Mouse (Mus musculus) layer of hippocampus, postnatal 25 days (tissue): Measurements from ENCODE around the gene Gtf2a1. TPM values are rescaled to one million over a fixed set of nuclear protein-coding genes. Genes with fewer than 3 reads are reported as not detected.
A peak's percentile ranks its signal among the peaks of the same experiment; 100 is the strongest.
"Not testable (repeated sequence)": the region's sequence is repeated elsewhere in the genome, so short reads cannot be mapped to it uniquely, and the experiment has no call there.

ENCODE experiments used
- DNase-seq, 2 experiments: peaks; one replicate each; pipeline ENCODE4 v3.0.0; 2022; ENCODE audit warnings: mixed read lengths in 2 of 2, low spot score in 1 of 2; ENCODE audit errors: extremely low spot score in 1 of 2
- total RNA-seq, 2 experiments: library from RNA; stranded (reverse); gene quantifications; 2 replicates each; pipeline ENCODE4 v1.2.3; 2021

Gtf2a1 gene
- total RNA-seq, 2 experiments from 2014 or later = 49.7 to 54.0 TPM

DNA sequence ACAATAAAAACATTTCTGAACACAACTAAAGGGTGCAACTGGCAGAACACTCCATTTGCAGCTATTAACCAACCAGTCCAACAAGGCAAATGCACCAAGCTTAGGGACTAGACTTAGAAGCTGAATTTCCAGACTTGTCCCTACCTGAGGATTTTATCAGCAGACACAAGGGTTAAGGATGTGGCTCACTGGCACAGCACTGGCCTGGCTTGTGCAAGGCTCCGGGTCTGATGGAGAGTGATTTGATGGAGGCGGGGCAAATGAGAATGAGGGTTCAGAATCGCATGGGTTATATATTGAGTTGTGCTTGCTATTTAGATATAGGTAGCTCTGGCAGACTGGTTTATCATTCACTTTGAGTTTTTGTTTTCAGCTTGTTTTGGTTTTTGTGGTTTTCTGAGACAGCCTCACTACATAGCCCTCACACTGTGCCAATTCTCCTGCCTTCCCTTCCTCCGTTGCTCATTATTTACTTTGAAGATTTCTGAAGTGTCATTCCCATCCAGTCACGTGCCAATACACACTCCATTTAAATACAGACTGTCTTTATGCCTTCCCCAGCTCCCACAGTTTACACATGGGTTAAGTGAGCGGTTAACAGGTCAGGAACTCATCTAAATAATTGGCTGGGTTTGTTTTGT lies 7.8 kb downstream of the Gtf2a1 start:
- no peak for DNase-seq

DNA sequence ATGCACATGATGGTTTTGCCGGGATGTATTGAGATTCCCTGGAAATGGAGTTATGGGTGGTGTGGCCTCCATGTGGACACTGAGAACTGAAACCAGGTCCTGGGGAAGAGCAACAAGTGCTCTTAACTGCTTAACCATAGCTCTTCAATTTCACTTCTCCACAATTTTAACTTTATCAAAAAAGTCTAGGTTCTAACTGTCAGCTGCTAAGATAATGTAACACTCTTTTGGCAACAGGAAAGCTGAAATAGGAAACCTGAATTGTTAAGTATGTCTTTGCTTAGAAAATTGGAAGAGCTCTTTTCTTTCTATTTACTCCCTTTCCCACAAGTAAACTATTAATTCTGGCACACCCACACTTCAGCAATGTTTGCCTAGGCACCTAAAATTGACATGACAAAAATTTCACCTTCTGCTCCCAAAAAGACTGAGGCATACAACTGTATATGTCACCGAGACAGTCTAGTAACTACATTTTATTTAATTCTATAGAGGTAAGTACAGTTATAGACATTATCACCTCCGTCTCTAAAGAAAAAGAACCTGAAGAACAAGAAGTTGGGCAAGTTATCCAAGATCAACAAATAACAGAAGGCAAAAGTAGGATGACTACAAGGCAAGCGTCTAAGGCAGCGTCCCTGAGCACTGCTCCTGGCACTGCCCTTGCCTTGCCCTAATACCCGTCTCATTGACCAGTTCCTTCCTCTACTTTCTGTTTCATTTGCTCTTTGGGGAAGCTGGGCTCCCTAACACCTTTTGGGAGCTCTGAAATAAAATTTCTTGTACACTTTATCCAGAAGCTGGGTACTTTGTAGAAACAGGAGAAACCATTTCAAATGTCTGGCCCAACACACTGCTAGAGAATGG lies 8.8 kb downstream of the Gtf2a1 start:
- no peak for DNase-seq

DNA sequence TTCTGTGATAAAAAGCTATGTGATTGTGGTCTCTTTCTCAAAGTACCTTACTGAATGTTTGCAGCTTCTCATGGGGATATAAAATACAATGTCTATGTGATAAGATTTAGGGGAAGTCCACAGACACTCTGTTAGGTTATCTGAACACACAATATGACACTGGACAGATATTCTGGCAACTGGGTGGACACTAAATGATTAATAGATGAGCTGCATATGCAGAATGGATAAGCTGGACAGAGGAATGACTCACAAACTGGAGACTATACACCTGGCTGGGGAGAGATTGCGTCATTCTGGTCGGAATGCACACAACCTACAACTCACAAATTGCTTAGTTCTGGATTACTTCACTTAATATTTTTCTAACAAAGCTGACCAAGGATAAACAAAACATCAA lies 10.6 kb downstream of the Gtf2a1 start:
- no peak for DNase-seq

DNA sequence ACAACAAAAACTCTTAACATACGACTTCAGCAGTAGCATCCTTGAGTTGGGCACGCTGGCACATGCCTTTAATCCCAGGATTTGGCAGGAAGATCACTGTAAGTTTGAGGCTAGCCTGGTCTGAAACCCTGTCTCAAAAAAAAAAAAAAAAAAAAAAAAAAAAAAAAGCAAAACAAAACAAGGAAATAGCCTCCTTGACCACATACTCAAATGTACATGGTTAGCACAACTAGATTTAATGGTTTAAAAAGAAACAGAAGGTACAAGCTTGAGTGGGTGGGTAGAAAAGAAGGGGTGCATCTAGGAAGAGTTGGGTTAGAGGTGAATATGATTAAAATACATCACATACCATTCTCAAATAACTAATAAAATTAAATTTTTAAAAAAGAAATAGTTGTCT lies 18.6 kb downstream of the Gtf2a1 start:
- no peak for DNase-seq

DNA sequence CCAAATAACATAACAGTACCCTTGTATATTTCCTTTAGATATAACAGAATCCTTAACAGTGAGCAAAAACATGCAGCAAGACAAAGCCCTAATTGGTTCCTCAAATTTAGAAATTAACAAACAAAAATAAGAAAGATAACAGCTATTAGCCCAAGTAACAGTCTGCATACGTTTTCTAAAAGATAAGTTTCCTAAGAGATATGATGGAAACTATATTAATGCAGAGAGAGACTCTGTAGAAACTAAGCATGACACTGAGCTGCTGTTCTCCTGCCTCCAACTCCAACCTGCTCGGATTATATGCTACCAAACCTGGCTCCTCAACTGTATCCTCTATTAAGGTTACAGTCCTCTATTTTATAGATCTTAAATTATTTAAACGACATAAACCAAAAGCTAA lies 21.0 kb downstream of the Gtf2a1 start:
- DNase-seq = no peak

DNA sequence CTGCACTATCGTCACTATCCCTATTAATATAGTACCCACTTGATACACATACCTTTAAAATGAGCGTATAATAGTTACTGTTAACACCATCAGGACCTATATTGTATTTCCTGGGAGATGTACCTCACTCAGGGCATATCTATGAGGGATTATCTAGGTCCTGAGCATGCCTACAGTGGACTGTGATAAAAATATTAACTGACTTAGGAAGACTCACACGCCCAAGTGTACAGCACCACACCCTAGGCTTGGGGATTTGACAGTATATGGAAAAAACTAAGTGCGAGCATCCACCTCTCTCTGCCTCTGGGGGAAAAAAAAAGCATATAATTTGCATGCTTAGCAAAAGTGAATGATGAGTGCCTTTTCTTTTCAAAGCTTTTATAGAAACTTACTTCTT lies 23.1 kb downstream of the Gtf2a1 start:
- DNase-seq = no peak

DNA sequence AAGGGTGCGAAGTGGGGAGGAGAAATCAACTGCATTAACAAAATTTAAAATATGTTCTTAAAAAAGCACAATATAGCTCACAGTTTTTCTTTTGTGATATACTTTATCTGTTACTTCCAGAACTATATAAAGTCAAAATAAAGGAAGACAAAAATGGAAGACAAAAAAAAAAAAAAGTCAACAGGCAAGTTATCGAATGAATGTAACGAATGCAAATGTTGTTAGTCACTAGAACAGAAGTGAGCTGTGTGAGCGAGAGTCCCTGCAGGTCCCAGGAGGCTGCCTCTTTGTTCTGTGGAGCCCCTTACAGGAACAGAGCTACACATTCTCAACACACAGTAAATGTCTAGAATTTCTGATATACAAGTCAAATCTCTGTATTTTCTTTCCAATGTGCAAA lies 32.1 kb downstream of the Gtf2a1 start:
- DNase-seq = not testable (repeated sequence)

DNA sequence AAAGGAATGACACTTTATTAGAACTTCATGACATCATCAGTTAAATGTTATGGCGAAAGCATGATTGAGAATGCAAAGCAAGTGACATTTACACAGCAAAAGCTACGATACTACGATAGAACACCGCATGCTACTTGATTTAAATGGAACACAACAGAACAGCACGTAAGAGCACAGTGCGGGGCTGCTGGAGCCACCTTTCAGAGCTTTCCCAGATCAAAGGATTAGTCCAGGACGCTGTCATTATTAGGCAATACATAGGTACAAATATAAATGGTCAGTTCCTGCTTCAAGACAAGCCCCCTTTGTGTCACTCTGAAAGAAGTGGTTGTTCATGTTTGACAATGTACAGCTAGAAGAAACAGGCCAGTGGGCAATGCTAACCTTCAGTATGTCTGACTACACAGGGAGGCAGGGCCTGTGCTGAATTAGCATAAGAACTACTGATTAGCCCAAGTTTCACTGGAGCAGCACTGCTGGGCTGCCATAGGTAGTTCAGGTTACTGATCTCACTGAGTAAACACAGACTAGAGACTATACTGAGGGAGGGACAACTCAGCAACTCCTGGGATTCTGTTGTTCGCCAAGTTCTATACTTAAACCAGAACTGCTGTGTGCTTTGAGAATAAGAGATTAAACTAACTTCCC lies 32.8 kb downstream of the Gtf2a1 start:
- not testable (repeated sequence) for DNase-seq

DNA sequence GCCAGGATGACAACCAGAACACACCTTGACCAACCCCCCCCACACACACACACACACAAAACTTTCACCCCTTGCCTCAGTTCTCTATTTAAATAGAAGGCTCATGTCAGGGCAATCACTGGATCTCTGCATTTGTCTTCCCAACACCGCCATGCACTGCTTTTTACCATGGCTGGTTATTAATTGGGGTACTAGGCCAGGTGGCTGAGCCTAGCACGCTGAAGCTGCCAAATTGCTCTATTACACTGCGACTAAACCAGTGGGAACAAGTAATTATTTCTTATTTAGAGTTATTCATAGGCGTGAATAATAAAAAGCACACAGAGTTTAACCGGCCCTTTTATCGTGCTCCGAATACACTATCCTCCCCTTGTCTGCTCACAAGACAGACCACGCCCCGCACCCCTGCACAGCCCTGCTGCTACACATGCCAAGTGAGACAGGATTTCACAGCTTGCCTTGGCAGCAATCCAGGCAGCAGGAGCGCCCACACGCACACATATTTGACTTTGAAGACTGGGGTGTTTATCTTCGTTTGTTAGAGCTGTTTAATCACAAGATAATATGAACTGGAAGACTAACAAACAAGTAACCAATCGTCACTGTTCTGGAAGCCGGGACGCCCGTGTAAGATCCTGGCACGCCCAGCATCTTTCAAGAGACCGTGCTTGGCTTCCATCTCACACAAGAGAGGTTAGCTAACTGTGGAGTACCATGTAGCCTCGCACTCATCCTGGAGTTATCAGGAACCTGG lies 38.3 kb downstream of the Gtf2a1 start:
- peak; percentile 37 to 70 for DNase-seq

DNA sequence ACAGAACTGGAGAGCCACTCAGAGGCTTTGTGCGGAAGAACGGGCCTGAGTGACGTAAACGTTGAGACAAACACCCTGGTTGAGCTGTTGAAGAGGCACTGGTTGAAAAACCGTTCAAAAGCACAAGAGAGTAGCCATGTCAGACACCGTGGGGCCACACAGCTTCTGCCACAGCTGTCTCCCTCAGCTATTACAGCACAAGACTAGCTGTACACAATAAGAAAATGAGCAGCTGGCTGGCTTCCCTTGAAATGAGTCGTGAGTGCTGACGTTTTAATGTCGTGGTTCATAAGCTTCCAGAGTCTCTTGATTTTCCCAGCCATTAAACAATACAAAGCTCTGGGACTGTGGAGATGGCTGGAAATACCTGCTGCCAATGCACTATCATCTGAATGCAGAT lies 40.8 kb downstream of the Gtf2a1 start:
- no peak for DNase-seq

DNA sequence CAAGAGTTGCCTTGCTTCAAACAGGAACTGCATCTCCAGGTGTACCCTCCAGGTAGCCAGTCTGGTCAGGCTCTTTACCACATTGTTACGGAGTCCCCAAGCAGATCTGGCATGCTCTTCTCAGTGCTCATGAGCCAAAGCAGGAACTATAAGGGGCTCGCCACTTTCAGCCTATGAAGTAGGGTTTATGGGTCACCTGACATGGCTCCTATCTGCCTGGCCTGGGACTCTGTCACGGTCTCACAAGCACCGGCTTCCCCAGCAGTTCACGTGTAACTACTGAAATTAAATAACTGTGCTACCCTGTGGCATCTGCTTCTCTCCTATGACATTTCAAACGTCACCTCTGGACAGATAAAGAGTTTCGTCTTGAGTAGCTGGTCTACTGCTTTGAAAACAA lies 50.1 kb downstream of the Gtf2a1 start:
- DNase-seq = no peak

DNA sequence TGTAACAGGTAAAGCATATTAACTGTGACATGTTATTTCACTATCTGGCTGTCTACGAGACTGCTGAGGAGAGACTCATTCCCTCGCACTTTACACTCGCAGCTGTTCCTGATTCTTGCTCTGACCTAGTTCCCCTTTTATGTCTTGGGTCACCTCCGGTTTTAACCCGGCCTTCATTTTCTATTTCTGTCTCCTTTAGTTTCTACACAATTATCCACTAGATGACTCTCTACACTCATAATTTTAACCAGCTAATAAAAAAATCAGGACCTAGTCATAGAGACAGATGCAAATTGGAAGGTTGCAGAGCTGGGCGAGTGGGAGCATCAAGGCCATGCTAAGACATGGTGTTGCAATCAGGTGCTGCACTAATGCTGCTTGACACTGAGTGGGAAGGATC lies 55.8 kb downstream of the Gtf2a1 start:
- DNase-seq = no peak

DNA sequence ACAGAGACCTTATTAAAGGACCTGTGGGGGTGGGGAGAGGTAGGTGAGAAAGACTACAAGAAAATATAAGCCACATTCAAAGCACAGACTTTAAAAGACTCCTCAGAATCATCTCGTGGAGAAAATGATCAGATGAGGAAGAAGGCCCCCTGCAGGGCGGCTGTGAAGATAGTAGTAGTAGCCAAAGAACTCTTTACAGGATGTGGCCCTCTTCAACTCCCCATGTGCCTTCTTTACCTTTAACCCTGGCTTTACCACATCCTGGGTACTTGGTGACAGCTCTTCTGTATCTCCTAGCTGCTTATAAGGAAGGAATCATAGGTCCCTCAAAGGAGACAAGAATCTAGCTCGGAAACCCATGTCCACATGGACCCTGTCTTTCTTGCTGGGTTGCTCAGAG lies 66.7 kb downstream of the Gtf2a1 start:
- no peak for DNase-seq

DNA sequence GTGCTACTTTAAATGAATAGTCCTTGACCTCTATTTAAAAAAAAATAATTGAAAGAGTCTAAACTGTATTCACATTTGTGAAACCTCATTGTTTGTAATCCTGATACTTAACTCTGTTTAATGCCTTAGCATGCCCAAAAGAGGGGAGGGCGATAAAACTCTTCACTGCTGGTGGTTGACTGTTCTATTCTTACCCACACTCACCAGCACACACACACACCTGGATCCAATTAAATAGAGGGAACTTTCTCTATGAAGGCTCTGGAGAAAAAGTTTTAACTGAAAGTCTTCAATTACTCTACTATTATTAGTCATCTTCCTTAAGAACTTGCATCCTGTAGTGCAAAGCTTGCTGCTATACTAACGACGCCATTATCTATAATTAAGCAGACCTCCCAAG lies 72.5 kb downstream of the Gtf2a1 start:
- no peak for DNase-seq

DNA sequence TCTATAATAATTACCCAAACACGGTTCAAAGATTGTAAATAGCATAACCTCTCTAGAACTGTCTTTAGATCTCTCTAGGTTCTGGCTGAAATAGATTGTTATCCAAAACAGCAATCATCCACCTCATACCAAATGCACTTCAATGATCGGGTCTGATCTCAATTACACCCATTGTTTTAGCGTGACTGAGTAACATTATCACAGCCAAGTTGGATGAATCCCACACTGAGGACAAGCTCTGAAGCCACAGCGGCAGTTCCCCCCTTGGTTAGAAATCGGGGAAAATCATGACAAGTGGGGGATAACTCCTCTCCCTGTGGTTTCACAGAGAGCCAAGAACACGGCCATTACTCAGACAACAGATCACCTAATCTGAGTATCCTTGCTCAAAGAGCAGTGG lies 76.3 kb downstream of the Gtf2a1 start:
- no peak for DNase-seq

DNA sequence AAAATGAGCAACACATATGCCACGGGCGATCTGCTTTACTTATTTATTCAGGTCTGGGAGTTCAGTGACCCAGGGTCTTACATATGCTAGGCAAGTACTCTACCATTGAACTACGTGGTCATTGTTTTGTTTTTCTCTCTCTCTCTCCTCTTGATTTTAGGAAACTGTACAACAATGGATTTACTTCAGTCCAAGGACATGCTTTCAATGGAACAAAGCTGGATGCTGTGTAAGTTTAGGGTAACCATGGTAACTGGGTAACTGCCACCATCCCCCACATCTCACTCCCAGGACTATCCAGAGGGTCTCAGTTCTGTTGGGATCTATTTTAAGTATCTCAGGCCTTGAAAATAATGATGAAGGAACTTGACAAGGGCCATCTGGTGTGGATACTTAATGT lies 78.5 kb downstream of the Gtf2a1 start:
- no peak for DNase-seq

Other genes starting within 250 kb of the Gtf2a1 start
- gene Cep128, start 206.1 kb downstream of the Gtf2a1 start, total RNA-seq = 1 to 10 TPM; 4.4 to 4.8 TPM
- under 1 TPM; 0.21 to 0.37 TPM for gene Tshr, start 205.9 kb downstream of the Gtf2a1 start, total RNA-seq
- gene Ston2, start 197.9 kb upstream of the Gtf2a1 start, total RNA-seq = 10 to 100 TPM; 27.8 to 34.7 TPM